Mouse (Mus musculus): ENCODE results near the gene Ppp1r1c.

Ppp1r1c gene

DNA sequence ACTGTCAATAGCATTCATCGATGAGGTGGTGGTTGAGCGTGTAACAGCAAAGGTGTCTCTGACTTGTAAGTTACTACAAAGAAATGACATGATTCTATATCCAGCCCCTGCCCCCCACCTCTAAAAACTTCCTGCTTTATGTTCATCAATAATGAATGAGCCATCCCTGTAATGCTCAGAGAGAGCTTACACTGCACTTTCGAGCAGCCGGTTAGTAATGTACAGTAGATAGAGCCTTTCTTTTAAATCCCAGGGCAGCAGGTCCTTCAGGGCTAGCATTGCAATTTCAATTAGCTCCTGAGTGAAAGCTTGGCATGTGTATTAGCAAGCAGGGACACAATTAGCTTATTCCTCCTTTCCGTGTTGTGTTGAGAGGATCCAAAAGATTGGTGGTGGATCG is at the start of gene Ppp1r1c:
Gene Ppp1r1c, plus strand, starts transcription at position 206 of the 400 bp plus-strand sequence.
- no peak for DNase-seq (ENCODE audit: low read depth, low spot score)

DNA sequence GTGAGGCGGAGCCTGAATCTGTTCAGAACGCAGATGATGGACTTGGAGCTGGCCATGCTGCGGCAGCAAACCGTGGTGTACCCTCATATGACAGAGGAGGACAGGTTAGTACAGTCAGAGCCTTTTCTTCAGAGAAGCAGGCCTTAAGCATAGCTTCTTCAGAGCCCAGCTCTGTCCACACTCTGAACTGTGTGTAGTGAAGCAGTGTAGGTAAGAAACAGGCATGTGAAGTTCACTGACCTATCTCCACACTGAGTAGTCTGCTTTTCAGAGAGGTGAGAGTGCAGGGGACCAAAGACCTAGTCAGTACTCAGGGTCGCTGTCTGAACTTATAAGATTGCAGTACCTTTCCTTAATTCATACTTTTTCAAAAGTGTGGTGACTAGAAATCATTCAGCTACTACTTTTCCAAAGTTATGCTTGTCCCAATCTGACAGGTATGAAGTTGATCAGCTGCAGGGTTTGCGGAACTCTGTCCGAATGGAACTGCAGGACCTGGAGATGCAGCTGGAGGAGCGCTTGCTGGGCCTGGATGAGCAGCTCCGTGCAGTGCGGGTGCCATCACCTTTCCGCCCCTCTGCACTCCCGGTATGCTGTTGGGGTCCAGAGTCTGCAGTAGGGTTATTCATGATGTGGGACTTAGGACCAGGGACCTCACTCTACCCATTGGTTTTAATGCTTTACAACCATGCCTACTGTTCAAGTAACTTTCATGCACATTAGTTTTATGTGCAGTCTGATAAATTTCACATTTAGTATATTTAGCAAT is 47.0 kb upstream of the Ppp1r1c start:
- DNase-seq (ENCODE audit: low read depth, low spot score): no peak

DNA sequence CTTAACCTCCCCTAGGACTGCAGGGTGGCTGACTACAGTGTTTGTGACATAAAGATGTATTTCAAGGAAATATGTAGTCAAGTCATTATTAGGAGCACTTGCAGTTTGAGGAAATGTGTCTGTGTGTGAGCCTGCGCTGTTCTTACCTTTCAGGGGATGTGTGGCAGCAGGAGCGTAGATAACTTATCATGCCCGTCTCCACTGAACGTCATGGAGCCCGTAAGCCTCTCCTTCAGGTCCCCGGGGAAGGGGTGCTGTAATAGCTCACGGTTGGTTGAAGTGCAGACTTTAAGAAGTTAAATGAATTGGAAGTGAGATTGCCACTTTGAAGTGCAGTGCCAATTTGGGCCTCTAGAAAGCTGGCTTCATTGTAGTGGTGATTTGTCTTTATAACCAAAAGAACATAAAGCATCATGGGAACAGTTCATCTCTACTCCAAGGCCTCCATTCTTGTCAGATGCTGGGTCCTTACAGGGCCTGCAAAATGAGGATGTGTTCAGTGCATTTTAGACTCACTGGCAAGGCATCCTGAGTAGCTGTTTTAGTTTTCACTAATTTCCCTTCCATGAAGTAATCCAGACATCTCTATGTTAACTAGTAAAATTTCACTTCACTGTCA is 46.0 kb upstream of the Ppp1r1c start:
- no peak for DNase-seq (ENCODE audit: low read depth, low spot score)

DNA sequence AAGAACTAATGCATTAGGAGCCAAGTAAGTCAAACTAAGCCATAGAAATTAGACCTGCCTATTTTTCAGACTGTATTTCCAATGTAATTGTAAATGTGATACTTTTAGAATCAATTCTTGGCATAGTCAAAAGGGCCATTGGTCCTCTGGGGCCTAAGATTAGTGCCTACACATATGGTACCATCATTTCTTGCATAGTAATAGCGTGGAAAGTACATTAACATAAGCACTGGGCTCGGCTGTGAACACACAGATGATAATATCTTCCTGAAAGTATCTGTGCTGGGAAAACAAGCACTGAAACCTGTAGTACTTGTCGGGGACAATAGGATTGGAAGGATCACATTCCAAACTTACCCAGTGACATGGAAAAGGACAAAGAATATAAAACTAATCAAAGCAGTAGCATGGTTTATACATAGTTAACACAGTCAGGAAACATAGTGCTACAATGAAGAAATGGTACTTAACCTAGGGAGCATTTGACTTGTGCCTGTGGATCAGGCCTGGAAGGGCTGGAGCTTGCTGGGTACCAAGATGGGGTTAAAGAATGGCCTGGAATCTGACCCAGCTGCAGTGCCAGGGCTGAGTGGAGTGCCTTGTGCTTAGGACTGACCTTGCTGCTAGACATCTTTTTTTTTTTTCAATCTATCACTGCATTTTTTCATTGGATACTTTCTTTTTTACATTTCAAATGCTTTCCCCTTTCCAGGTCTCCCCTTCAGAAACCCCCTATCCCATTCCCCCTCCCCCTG is 42.9 kb upstream of the Ppp1r1c start:
- no peak for DNase-seq (ENCODE audit: low read depth, low spot score)

DNA sequence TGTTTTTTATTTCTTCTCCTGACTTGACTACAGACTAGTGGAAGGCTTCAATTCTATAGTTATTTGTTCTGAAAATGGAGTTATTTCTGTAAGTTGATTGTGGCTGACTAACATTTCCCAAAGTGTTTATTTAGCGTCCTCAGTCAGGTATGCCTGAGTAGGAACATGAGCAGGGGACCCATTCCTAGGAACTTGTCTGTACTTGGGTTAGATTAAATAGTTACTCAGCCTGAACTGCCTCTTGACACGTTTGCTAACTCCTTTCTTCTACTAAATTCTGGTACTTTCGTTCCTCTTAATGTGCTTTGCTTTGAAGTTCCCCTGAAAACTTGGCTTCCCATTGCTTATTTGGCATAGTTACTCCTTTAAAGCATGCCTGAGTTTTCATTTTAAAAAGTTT is 42.1 kb upstream of the Ppp1r1c start:
- no peak for DNase-seq (ENCODE audit: low read depth, low spot score)

DNA sequence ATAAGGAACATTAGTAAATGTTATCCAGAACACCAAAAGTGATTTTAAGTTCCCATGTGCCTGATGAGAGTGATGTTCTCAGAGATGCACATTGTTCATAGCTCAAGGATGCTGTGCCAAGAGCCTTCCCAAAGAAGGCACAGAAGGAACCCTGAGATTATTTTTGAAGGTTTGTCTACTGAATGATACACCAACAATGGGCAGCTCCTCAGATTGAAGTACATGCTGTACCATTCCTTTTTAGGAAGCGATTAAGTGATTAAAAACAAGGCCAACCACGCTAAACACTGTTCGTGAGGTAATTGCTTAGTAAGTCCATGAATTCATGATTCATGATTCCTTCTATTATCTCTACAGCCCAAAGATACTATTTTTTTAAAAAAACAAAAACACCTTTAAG is 32.3 kb upstream of the Ppp1r1c start:
- DNase-seq (ENCODE audit: low read depth, low spot score): no peak

DNA sequence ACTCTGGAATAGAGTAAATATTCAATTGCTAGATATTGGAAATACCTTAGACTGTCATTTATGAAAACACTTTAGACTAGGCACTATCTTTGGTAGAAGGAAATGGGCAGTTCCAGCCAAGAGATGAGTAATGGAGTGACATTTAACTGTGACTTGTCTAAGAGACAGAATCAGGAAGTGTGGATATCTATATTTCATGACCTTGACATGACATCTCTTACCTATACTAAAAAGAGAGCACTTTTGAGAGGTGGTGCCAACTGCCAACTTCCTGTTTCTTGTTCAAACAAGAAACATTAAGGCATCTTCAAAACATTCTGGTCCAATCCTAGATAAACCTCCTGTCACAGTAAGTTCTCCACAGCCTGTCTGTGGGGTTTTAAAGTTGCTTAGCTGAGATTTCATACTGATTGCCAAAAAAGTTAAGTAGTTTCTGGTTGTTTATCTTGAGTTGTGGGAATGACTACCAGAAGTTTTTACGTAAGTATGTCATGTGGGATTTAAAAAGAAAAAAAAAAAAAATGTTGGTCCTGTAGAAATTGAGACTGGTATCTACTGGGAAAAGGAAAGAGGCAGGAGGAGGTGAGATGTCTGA is 29.8 kb upstream of the Ppp1r1c start:
- DNase-seq (ENCODE audit: low read depth, low spot score): no peak

DNA sequence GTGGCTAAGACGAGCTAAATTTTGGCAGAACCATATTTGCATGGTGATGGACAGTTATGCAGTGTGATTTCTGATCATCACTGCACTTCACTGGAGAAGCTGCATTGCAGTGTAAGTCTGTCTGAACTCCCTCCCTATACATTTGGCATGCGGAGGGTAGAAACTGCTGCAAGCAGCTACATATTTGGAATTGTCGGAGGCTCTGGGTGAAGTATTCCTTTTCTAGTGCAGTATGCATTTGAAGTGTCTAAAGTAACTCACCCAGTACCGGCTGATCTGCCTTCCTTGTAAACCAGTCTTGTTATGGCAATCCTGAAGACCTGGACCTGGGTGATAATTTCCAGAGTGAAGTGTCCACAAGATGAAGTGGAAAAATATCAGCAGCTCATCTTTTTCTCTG is 25.9 kb upstream of the Ppp1r1c start:
- DNase-seq (ENCODE audit: low read depth, low spot score): no peak

DNA sequence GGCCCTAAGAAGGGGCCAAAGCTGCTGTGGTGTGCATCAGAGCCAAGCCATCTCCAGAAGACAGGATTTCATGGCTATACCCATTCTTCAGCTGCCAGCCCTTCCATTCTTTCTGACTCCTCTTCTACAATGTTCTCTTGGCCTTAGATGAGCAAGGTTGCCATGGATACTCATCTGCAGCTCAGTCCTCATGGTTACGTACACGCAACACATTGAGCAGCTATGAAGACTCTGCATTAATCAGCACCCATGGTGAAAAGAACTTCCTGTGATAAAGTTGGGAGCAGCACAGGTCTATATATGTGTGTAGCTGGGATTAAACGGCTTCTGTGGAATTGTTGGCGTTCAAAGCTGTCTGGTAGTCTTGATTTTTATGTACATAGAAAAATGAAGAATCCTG is 24.3 kb upstream of the Ppp1r1c start:
- no peak for DNase-seq (ENCODE audit: low read depth, low spot score)

DNA sequence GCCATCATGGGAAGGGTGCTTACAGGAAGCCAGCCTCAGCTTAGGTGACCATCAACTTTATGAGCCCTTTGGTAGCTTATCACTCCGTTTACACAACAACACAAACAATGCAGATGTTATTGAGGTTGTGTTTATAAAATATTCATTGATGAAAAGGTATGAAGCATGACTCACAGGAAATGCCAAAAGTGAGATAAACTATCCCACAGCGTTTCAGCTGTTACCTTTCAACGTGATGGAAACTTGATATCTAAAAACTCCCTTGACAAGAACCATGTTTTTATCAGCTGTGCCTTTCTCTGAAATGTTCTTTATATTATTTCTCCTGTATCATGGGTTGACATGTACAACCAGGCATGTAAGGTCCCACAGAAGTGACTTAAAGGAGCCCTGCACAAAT is 16.7 kb upstream of the Ppp1r1c start:
- no peak for DNase-seq (ENCODE audit: low read depth, low spot score)

DNA sequence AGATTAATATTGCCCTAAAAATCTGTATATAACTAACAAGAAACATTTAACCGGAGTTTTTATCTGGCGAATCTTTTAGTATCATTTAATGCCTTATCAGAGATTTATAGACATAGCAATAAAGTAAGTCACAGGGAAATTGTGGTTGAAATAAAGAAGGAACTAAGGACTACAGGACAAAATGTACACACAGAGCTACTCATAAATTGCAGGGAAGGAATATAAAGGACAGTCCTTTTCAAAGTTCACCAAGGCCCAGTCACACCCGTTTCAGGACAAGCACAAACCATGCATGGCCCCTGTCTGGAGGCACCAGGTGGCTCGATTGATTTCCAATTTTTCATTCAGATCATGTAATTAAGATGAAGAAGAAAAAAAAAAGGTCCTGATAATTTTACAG is 12.4 kb upstream of the Ppp1r1c start:
- DNase-seq (ENCODE audit: low read depth, low spot score): no peak

DNA sequence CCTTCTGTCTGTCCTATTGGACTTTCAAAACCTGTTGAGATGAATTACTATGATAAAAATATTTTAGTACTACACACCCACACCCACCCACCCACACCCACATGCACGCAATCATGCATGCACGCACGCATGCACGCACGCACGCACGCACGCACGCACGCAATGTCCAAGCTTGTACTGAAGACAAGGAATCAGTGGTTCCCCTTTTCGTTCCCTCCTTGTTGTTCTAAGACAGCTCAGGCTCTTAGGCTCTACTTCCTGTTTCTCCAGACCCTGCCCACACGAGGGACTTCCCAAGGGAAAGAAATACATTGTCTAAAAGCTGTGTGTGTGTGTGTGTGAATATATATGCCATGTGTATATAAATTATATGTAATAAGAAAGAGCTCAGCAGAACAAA is 11.6 kb upstream of the Ppp1r1c start:
- no peak for DNase-seq (ENCODE audit: low read depth, low spot score)

DNA sequence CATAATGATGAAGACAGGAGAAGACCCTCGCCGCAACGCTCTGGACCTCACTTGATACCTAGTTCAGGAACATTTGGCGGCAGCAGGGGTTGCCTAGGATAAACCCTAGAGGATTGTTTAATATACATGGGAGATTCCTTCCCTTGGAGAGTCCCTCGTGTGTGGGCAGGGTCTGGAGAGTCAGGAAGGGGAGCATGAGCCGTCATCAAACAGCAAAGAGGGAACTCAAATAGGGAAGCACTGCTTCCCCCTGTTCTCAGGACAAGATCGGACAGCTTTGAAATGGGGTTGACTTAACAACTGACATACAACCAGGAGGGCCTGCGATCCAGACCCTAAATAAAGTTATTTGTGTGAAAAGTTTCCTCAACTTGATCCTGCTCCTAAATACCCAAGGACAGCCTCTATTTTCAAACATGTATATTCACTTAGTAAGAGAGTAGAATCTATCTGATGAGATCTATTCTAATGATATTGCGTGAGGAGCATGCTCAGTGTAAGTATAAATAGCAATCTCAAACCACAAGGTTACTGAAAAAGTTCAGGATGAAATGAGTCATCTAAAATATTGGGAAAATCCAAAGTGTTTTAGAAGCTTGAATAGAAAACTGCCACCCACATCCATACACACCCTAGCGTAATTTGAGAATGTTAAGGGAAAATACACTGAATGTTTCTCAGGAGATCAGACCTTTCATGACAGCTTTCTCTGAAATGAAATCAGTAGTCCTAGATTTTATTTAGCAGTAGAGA is 10.9 kb upstream of the Ppp1r1c start:
- DNase-seq (ENCODE audit: low read depth, low spot score): no peak

DNA sequence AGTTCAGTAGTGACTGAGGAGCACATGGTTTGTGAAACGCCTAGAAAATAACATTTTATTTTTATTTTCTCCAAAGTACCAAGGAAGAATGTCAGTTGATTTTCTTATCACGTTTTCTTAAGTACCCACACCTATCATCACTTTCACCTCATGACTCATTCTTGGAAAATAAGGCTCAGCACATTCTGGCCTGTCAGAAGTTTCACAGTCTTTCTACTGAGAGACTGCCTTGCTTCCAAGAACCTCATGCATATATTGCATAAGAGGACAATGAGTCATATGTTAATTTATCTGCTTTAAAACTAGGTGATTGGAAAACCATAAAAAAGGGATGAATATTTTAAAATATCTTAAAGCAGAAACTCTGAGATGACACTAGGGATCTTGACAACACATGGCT is 9.4 kb upstream of the Ppp1r1c start:
- no peak for DNase-seq (ENCODE audit: low read depth, low spot score)

DNA sequence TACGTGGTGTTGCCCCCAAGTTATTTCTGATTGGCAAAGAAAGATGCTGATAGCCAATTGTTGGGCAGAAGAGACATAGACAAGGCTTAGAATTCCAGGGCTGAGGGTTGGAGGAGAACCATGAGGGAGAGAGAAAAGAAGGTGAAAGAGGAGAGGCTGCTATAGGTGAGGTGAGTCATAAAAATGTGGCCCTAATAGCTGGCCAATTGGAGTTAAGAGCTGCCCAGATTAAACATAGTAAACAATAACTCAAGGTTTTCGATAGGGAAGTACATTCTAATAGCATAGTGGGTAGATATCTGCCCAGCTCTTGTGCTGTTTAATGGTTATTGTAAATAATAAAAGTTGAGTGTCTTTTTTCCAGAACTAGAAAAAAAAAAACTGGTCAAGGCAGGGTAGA is 2.8 kb upstream of the Ppp1r1c start:
- no peak for DNase-seq (ENCODE audit: low read depth, low spot score)

DNA sequence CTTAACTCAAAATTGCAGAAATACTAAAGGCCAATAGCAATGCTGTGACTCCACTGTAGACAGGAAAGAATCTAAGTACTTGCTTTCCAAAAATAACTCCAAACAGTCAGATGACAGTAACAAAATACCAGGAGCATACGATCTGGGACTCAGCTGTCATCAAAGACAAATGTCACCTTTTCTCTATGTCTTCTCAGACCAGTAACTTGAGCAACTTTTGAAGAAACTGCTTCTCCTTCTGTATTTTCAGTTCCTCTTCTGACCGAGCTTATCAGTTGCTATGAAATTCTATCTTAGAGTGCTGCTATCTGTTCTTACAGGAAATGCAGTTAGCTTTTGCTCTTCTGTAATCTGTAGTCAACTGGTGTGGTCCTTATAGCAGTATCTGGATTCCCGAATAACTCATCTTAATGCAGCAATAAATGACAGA is 6.1 kb downstream of the Ppp1r1c start:
- no peak for DNase-seq (ENCODE audit: low read depth, low spot score)

DNA sequence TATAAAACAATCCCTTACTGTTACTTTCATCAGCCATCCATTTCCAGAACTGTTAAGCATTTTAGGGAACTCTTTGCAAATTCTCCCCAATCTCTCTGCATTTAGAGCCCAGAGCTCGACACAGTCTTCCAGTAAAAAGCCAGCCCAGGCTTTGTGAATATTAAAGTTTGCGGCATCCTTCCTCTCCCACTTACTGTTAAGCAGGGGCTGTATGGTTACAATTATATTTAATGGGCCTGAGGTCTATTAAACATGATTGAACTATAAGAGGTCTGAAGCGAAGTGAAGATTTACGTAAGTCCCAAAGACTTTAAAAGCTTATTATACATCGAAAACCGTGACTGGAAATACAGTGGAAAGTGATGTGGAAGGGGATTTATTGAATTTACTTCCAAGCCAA is 7.2 kb downstream of the Ppp1r1c start:
- DNase-seq (ENCODE audit: low read depth, low spot score): peak; percentile 18

DNA sequence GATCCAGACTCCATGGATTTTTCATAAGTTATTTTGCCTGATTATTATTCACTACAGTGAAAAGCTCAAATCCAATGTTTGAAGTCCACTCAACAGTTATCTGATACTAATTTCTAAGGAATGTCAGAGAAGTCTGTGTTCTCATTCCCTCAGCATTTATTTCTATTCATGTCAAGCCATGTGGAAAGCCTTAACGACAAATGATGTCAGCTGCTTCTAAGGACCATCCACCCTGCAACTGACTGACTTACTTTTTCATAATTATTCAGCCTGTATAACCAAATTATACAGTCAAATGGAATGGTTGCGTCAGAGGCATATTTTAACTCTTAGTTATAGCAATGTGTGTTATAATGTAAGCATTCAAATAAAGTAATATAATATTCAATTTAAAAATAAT is 8.3 kb downstream of the Ppp1r1c start:
- DNase-seq (ENCODE audit: low read depth, low spot score): no peak

DNA sequence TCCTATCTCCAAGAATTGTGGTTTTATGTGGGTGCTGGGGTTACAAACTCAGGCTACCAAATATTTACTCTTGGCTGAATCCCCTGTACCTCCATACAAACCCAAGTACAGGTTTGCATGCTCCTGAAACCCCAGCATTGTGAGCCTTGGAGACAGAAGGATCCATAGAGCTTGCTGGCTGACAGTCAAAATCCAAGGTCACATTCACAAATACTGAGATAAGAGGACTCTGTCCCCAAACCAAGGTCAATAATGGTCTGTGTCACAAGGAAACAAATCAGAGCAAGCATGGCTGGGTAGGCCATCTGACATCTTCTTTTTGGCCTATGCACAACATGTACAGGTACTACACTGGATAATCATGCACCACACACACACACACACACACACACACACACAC is 10.3 kb downstream of the Ppp1r1c start:
- DNase-seq (ENCODE audit: low read depth, low spot score): no peak

DNA sequence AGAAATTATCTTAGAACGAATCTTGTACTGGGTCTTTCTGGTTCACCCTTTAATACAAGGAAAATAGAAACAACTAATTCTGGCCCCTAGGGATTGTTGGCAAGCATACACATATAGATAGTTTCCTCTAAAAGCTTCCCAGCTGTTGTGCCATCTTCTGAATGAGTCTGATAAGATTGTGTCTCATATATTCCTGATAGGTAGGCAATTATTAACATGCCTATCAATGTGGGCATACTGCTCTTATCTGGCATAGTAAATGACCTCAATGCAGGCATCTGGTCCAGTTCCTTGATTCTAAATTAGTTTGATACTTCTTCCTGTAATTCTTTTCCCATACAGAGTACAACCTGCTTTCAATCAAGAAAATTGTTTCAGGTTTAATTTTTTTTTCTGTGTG is 14.8 kb downstream of the Ppp1r1c start:
- no peak for DNase-seq (ENCODE audit: low read depth, low spot score)

DNA sequence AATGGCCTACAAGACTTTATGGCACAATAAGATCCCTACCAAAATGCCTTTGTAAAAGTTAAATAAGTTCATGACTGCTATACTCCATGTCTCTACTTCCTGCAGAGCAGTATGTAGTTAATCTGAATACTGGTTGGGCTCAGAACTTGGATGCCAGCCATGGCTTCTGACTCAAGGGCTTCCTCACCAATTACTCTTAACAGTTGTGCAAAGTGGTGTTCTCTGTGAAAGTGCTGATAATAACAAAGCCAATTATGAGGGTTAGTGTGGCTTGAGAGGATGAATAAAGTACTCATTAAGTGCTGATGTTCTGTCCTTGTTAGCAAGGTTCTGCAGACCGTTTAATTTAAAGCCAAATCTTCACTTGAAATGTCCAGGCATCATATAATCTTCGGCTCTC is 31.4 kb downstream of the Ppp1r1c start:
- no peak for DNase-seq (ENCODE audit: low read depth, low spot score)

DNA sequence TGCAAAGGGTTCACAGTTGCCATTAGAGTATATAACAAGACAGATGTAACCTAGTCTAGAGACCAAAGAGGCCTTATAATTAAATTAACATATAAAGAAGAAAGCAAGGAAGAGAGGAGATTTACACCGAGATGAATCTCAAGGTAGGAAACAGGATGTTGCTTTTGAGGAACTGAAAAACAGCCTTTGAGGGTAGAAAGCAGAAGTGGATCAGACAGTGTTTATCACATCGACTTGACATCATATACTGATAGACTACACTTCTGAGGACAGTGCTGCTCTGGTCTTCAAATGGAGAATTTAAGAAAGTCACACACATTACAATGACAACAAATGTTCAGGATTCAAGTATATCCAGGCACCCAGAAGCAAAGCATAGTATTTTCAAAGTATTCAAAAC is 34.4 kb downstream of the Ppp1r1c start:
- no peak for DNase-seq (ENCODE audit: low read depth, low spot score)

Measured in forelimb bud, embryonic 11.5 days (tissue).